Comparison of ENCODE assay signal across 12 mouse cellular contexts in the genomic region with DNA sequence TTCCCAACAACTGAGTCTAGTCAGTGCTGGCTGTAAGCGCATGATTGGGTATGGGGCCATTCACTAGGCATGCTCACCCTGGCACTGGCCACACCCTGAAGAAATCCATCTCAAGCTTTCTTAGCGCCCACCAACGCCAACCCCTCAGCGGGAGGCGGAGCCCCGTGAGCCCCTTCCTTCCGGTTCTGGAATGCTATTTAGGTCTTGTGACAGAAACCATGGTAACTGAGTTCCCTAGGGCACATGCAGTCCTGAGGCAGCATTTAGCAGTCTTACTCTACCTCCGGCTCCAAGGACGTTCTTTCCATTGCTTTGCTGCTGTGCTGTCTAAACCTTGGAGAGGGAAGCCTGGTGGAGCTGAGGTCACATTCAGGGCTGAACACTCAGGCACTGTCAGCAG. TPM values are rescaled to one million over a fixed set of nuclear protein-coding genes. Genes with fewer than 3 reads are reported as not detected.
DNase-seq lines count a peak whose midpoint lies in the region; ATAC-seq and TF ChIP-seq lines count a peak whose summit lies in the region.
"Had no signal": no experiment of that assay in that cellular context is flagged by ENCODE, and none has a peak within 500 bp of the region (broad histone marks: within the 10 kb centered on the region; RNA-seq: fewer than 3 reads in every experiment).

No protein-coding gene starts in this region.

- DNase-seq in heart, postnatal 25 days (ENCODE audit: low spot score), result no peak
- no peak for DNase-seq in testis, postnatal 10 days (ENCODE audit: low spot score)
- DNase-seq in yolk sac, embryonic 10.5 days (ENCODE audit: low spot score), result peak; percentile 60
- no peak for DNase-seq in urinary bladder, postnatal 10 days (ENCODE audit: low spot score)
- DNase-seq in spleen, adult 12 weeks (ENCODE audit: low spot score), result no peak
- DNase-seq: gastrocnemius, postnatal 36 days; lung, adult 18-20 months; spleen, adult 18-20 months had no signal

- no peak overlapping the region for H3K9ac ChIP-seq in heart, embryonic 16.5 days (ENCODE audit: low read length)
- H3K9ac ChIP-seq in hindbrain, embryonic 13.5 days, result no peak overlapping the region
- H3K9ac ChIP-seq: embryonic facial prominence, embryonic 13.5 days had no signal

- H3K4me2 ChIP-seq in heart, embryonic 16.5 days (ENCODE audit: low read depth, low read length), result peak overlapping the region; percentile 16; the same call in 1 of the 2 replicates
- no peak overlapping the region for H3K4me2 ChIP-seq in hindbrain, embryonic 13.5 days
- H3K4me2 ChIP-seq: embryonic facial prominence, embryonic 13.5 days had no signal

- H3K27me3 ChIP-seq in heart, embryonic 16.5 days (ENCODE audit: control insufficient read depth, insufficient read depth, low read length), result no peaks in the 10 kb centered on the region; the same call in 1 of the 2 replicates
- no peaks in the 10 kb centered on the region for H3K27me3 ChIP-seq in testis, adult 2 months (ENCODE audit: control insufficient read depth, insufficient read depth, low read length)
- H3K27me3 ChIP-seq in hindbrain, embryonic 13.5 days, result no peaks in the 10 kb centered on the region
- H3K27me3 ChIP-seq: embryonic facial prominence, embryonic 13.5 days had no signal

- no peak overlapping the region for H3K27ac ChIP-seq in heart, embryonic 16.5 days (ENCODE audit: low read length)
- H3K27ac ChIP-seq in testis, adult 2 months (ENCODE audit: control insufficient read depth, insufficient read depth, low read depth, low read length), result peak overlapping the region; percentile 69
- H3K27ac ChIP-seq in hindbrain, embryonic 13.5 days, result no peak overlapping the region
- H3K27ac ChIP-seq: embryonic facial prominence, embryonic 13.5 days had no signal

- 42% methylated on average over 9 of the region's 9 CpGs for WGBS in heart, embryonic 16.5 days
- 55% methylated on average over 9 of the region's 9 CpGs for WGBS in hindbrain, embryonic 13.5 days

- peaks cover 4% of the 10 kb centered on the region for H3K9me3 ChIP-seq in heart, embryonic 16.5 days (replicated peaks; ENCODE audit: control insufficient read depth, low read length)
- H3K9me3 ChIP-seq in hindbrain, embryonic 13.5 days, result no peaks in the 10 kb centered on the region
- H3K9me3 ChIP-seq: embryonic facial prominence, embryonic 13.5 days had no signal

- TF ChIP-seq CTCF in testis, adult 2 months (IDR thresholded peaks at IDR 0.05; ENCODE audit: control insufficient read depth, insufficient read depth, insufficient replicate concordance, low read depth, low read length), result no peak

- H3K4me3 ChIP-seq in heart, embryonic 16.5 days (ENCODE audit: low read length), result no peak overlapping the region
- peak overlapping the region; percentile 87 for H3K4me3 ChIP-seq in testis, adult 2 months (ENCODE audit: control insufficient read depth, low read depth, low read length)
- no peak overlapping the region for H3K4me3 ChIP-seq in hindbrain, embryonic 13.5 days
- H3K4me3 ChIP-seq: embryonic facial prominence, embryonic 13.5 days had no signal

- intact Hi-C loops in heart, postnatal 25 days (cut with DNase I), result no loop called here

- H3K36me3 ChIP-seq in heart, embryonic 16.5 days (ENCODE audit: control insufficient read depth, insufficient read depth), result no peaks in the 10 kb centered on the region
- no peaks in the 10 kb centered on the region for H3K36me3 ChIP-seq in testis, adult 2 months (ENCODE audit: control insufficient read depth, insufficient read depth, low read length)
- no peaks in the 10 kb centered on the region for H3K36me3 ChIP-seq in hindbrain, embryonic 13.5 days
- H3K36me3 ChIP-seq: embryonic facial prominence, embryonic 13.5 days had no signal

- ATAC-seq in heart, embryonic 16.5 days (replicated peaks; ENCODE audit: extremely low read depth, insufficient read depth, low FRiP score), result no peak
- ATAC-seq in hindbrain, embryonic 13.5 days (ENCODE audit: low FRiP score), result peak; percentile 39; the same call in 1 of the 2 replicates

- TF ChIP-seq POLR2A in testis, adult 2 months (IDR thresholded peaks at IDR 0.05; ENCODE audit: control insufficient read depth, low read depth, low read length), result 0 out of 2 replicates have a peak, but pooled peaks have one; percentile 37

- H3K4me1 ChIP-seq in heart, embryonic 16.5 days (ENCODE audit: control insufficient read depth, insufficient read depth, low read length), result no peaks in the 10 kb centered on the region
- peaks cover 7% of the 10 kb centered on the region for H3K4me1 ChIP-seq in testis, adult 2 months (ENCODE audit: control insufficient read depth, insufficient read depth, low read length)
- H3K4me1 ChIP-seq in hindbrain, embryonic 13.5 days (replicated peaks), result peaks cover 3% of the 10 kb centered on the region
- H3K4me1 ChIP-seq: embryonic facial prominence, embryonic 13.5 days had no signal

RNA-seq across cellular contexts. Expression of gene Zfp64, which starts 22.6 kb away (rescaled TPM):
- polyA plus RNA-seq in heart, embryonic 16.5 days (2015; fragmentation: Nextera tagmentation; extraction: Ambion mirVana), result 16.3 and 18.3 TPM in 2 replicates
- 1 to 10 TPM; 8.7 to 8.8 TPM for total RNA-seq in heart, postnatal 25 days (2021)
- 3.1 and 3.4 TPM in 2 replicates for polyA plus RNA-seq in testis, adult 2 months (2012; rRNA removed)
- polyA plus RNA-seq in hindbrain, embryonic 13.5 days (2015; fragmentation: Nextera tagmentation; extraction: Ambion mirVana), result 28.7 and 30.2 TPM in 2 replicates
